Mouse (Mus musculus): ENCODE measurements around the gene Nup62.

DNA sequence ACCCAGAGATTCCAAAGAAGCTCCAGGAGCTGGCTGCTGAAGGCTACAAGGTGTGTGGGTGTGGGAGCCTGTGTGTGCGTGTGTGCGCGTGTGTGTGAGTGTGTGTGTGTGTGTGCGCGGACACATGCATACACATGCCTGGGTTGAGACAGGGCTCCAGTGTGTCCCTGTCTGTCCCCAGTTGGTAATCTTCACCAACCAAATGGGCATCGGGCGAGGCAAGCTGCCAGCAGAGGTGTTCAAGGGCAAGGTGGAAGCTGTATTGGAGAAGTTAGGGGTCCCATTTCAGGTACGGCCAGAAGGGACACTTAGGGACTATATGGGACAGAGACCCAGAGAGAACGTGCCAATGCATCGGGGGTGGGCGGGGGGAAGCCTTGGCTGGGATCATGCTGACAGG lies 44.0 kb downstream of the Nup62 start:
- TF ChIP-seq CTCF (IDR thresholded peaks at IDR 0.05; ENCODE audit: low read depth, low read length): no peak
- no peak for TF ChIP-seq GATA1 (IDR thresholded peaks at IDR 0.05; ENCODE audit: borderline replicate concordance, low read length)
- no peak for TF ChIP-seq TAL1 (conservative IDR thresholded peaks at IDR 0.05; ENCODE audit: low read depth, low read length)
